Mouse (Mus musculus): ENCODE data around the gene Adsl. TPM values are rescaled to one million over a fixed set of nuclear protein-coding genes. Genes with fewer than 3 reads are reported as not detected.

The Adsl gene
- polyA plus RNA-seq, 1 experiment from 2014 or later, result 78.5 TPM

DNA sequence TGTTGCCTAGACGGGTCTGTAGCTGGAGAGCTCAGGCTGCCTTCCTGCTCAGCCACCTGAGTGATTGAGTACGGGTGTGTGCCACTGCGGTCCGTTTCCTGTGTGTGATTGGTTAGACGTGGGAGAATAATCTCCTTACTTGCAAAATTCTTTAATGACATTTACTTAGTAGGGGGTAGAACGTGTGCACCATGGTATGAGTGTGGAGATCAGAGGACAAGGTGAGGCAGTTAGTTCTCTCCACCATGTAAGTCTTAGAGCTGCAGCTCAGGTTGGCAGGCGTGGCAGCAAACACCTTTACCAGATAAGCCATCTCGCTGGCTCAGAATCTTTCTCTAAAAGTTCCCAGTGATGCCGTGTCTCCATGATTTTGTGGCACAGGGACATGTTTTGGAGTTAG lies 5.7 kb downstream of the Adsl start:
- no peak for TF ChIP-seq CTCF (IDR thresholded peaks at IDR 0.05; ENCODE audit: low read depth)
- Histone ChIP-seq H3K9me3 (replicated peaks; ENCODE audit: low read length) (no peaks in the 10 kb centered on the region), H3K27me3 (ENCODE audit: insufficient read depth, low read length) (no peaks in the 10 kb centered on the region), H3K4me2 (ENCODE audit: low read length) (no peak overlapping the region), H3K9ac (ENCODE audit: low read depth, low read length) (no peak overlapping the region), H3K36me3 (ENCODE audit: insufficient read depth, low read length) (peaks cover 49% of the 10 kb centered on the region), H3K27ac (no peak overlapping the region), H3K4me3 (replicated peaks; ENCODE audit: low read depth, low read length) (no peak overlapping the region), H3K4me1 (replicated peaks; ENCODE audit: insufficient read depth, low read length) (peaks cover 4% of the 10 kb centered on the region; the same call in 1 of the 2 replicates)
- no peak for ATAC-seq (replicated peaks; ENCODE audit: low FRiP score, low read depth)
- 86% methylated on average over 9 of the region's 9 CpGs for WGBS
- no peak for DNase-seq (ENCODE audit: low spot score)

DNA sequence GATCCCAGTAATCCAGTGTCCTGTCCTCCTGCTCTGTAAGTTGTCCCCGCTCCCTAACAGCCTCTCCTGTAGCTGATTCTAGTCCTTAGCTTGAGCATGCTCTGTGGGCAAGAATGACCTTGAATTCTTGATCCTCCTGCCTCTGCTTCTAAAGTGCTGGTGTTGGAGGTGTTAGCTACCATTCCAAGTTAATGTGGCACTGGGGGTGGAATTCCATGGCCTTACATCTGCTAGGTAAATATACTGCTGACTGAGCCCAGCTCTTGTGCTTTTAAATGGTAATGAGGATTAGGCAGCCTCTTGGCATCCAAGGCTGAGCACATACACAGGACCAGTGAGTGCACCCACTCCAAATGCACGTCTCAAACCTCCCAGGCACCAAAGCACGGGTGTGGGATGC lies 6.6 kb downstream of the Adsl start:
- H3K27ac ChIP-seq, result no peak overlapping the region
- H3K27me3 ChIP-seq (ENCODE audit: insufficient read depth, low read length), result no peaks in the 10 kb centered on the region
- peaks cover 58% of the 10 kb centered on the region for H3K36me3 ChIP-seq (ENCODE audit: insufficient read depth, low read length)
- no peak overlapping the region for H3K9ac ChIP-seq (ENCODE audit: low read depth, low read length)
- DNase-seq (ENCODE audit: low spot score) (no peak), ATAC-seq (replicated peaks; ENCODE audit: low FRiP score, low read depth) (no peak)
- no peak for TF ChIP-seq CTCF (IDR thresholded peaks at IDR 0.05; ENCODE audit: low read depth)
- 90% methylated on average over 3 of the region's 3 CpGs for WGBS
- H3K4me2 ChIP-seq (ENCODE audit: low read length), result no peak overlapping the region
- no peak overlapping the region for H3K4me3 ChIP-seq (replicated peaks; ENCODE audit: low read depth, low read length)
- no peaks in the 10 kb centered on the region for H3K4me1 ChIP-seq (replicated peaks; ENCODE audit: insufficient read depth, low read length)
- H3K9me3 ChIP-seq (replicated peaks; ENCODE audit: low read length), result no peaks in the 10 kb centered on the region

DNA sequence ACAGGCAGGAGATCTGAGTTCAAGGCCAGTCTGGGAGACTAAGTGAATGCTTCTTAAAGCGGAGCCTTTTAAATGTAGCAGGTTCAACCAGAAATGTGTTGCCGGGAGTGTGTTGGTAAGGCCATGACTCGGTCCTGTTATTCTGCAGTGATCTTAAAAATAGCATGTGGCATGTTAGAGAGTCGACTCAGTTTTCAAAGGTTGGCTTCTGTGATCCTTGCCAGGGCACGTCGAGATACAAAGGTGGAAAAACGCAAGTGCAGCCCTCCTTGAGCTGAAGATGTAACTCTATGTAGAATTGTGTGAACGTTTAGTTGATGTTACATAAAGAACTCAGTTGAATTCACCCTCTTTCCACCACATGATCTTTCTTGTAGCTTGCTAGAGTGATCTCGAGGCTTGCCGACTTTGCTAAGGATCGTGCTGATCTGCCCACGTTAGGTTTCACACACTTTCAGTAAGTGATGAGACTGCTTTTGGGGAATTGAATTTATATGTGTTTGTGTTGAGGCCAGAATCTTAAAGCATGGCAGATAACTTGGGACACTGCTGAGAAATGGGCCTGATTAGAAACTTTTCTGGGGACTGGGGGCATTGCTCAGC lies 7.6 kb downstream of the Adsl start:
- Histone ChIP-seq H3K4me1 (replicated peaks; ENCODE audit: insufficient read depth, low read length) (no peaks in the 10 kb centered on the region), H3K27me3 (ENCODE audit: insufficient read depth, low read length) (no peaks in the 10 kb centered on the region), H3K4me2 (ENCODE audit: low read length) (no peak overlapping the region), H3K4me3 (replicated peaks; ENCODE audit: low read depth, low read length) (no peak overlapping the region), H3K9ac (ENCODE audit: low read depth, low read length) (no peak overlapping the region), H3K27ac (no peak overlapping the region), H3K36me3 (ENCODE audit: insufficient read depth, low read length) (peaks cover 66% of the 10 kb centered on the region), H3K9me3 (replicated peaks; ENCODE audit: low read length) (no peaks in the 10 kb centered on the region)
- TF ChIP-seq CTCF (IDR thresholded peaks at IDR 0.05; ENCODE audit: low read depth), result no peak
- ATAC-seq (replicated peaks; ENCODE audit: low FRiP score, low read depth) (no peak), DNase-seq (ENCODE audit: low spot score) (no peak)
- 93% methylated on average over 12 of the region's 12 CpGs for whole genome bisulfite sequencing

DNA sequence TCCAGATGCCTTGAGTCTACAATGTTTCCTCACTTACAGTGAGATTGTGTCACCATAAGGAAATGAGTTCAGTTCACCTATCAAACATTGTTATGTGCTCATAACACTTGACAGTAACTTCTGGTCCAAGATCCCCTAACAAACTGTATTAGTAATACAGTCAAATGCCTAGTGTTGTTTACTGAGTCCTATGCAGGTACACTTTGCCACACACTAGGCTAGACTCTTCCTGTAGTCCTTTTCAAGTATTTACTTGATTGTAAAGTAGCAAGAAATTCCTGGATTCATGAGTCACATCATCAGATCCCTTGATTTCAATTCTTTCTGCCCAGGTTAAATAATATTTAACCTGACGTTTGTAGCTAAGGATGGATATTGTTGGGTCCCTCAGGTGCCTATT lies 21.1 kb downstream of the Adsl start:
- no peak overlapping the region for H3K27ac ChIP-seq
- peaks cover 36% of the 10 kb centered on the region for H3K36me3 ChIP-seq (ENCODE audit: insufficient read depth, low read length)
- H3K4me3 ChIP-seq (replicated peaks; ENCODE audit: low read depth, low read length), result no peak overlapping the region
- H3K27me3 ChIP-seq (ENCODE audit: insufficient read depth, low read length), result no peaks in the 10 kb centered on the region
- TF ChIP-seq CTCF (IDR thresholded peaks at IDR 0.05; ENCODE audit: low read depth), result no peak
- no peak overlapping the region for H3K4me2 ChIP-seq (ENCODE audit: low read length)
- ATAC-seq (replicated peaks; ENCODE audit: low FRiP score, low read depth), result no peak
- WGBS, result 87% methylated on average over 1 of the region's 1 CpGs
- DNase-seq (ENCODE audit: low spot score), result no peak
- H3K9ac ChIP-seq (ENCODE audit: low read depth, low read length), result no peak overlapping the region
- H3K4me1 ChIP-seq (replicated peaks; ENCODE audit: insufficient read depth, low read length), result no peaks in the 10 kb centered on the region
- H3K9me3 ChIP-seq (replicated peaks; ENCODE audit: low read length), result no peaks in the 10 kb centered on the region

DNA sequence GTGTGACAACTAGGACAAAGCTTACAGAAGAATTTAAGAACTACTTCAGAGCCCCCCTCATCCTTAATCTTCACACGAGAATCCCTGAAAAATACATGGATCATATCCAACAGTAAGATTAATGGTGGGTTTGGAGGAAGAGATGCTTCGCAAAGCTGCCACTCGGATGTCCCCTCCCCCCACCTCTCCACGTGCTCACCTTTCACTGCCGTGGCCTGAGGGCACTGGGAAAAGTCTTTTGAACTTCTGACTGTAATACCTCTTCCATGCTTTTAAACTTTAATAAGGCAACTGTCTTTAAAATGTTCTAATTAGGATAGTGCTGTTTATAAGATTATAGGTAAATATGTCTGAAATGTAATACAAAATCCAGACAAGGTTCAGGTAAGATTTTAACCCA lies 26.0 kb downstream of the Adsl start:
- H3K27me3 ChIP-seq (ENCODE audit: insufficient read depth, low read length), result no peaks in the 10 kb centered on the region
- peaks cover 8% of the 10 kb centered on the region for H3K36me3 ChIP-seq (ENCODE audit: insufficient read depth, low read length)
- no peak overlapping the region for H3K9ac ChIP-seq (ENCODE audit: low read depth, low read length)
- H3K9me3 ChIP-seq (replicated peaks; ENCODE audit: low read length), result no peaks in the 10 kb centered on the region
- ATAC-seq (replicated peaks; ENCODE audit: low FRiP score, low read depth), result no peak
- no peaks in the 10 kb centered on the region for H3K4me1 ChIP-seq (replicated peaks; ENCODE audit: insufficient read depth, low read length)
- no peak for TF ChIP-seq CTCF (IDR thresholded peaks at IDR 0.05; ENCODE audit: low read depth)
- H3K27ac ChIP-seq, result no peak overlapping the region
- DNase-seq (ENCODE audit: low spot score), result no peak
- 8% methylated on average over 5 of the region's 5 CpGs for WGBS
- no peak overlapping the region for H3K4me3 ChIP-seq (replicated peaks; ENCODE audit: low read depth, low read length)
- H3K4me2 ChIP-seq (ENCODE audit: low read length), result no peak overlapping the region

DNA sequence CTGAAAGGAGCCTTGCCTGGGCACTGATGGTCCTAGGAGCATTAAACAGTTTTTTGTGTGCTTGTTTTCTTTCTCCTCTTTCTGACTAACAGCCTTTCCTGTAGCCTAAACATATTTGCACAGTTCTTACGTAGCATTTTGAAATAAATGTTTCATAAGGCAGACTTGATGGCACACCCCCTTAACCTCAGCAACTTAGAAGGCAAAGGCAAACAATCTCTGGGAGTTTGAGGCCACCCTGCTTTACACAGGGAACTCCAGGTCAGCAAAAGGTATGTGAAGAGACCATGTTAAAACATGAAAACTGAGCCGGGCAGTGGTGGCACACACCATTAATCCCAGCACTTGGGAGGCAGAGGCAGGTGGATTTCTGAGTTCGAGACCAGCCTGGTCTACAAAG lies 27.4 kb downstream of the Adsl start:
- Histone ChIP-seq H3K4me1 (replicated peaks; ENCODE audit: insufficient read depth, low read length) (no peaks in the 10 kb centered on the region), H3K36me3 (ENCODE audit: insufficient read depth, low read length) (no peaks in the 10 kb centered on the region), H3K9ac (ENCODE audit: low read depth, low read length) (no peak overlapping the region), H3K9me3 (replicated peaks; ENCODE audit: low read length) (no peaks in the 10 kb centered on the region), H3K4me3 (replicated peaks; ENCODE audit: low read depth, low read length) (no peak overlapping the region), H3K27ac (no peak overlapping the region), H3K27me3 (ENCODE audit: insufficient read depth, low read length) (no peaks in the 10 kb centered on the region), H3K4me2 (ENCODE audit: low read length) (no peak overlapping the region)
- no peak for TF ChIP-seq CTCF (IDR thresholded peaks at IDR 0.05; ENCODE audit: low read depth)
- WGBS, result 76% methylated on average over 3 of the region's 3 CpGs
- DNase-seq (ENCODE audit: low spot score), result no peak
- no peak for ATAC-seq (replicated peaks; ENCODE audit: low FRiP score, low read depth)

Data from kidney, postnatal 0 days (tissue).